Mouse (Mus musculus) testis, adult 2 months (tissue): ENCODE data around the gene Abl1. TPM values are rescaled to one million over a fixed set of nuclear protein-coding genes. Genes with fewer than 3 reads are reported as not detected.

Source experiments
- H3K27ac ChIP-seq: fragments of 200-500 bp; 2 replicates; pipeline ENCODE4 v1.5.1; 2012; ENCODE audit warnings: low read depth, low read length; ENCODE audit not compliant: control insufficient read depth, insufficient read depth
- H3K27me3 ChIP-seq: fragments of 200-500 bp; 2 replicates; pipeline ENCODE4 v1.6.1; 2012; ENCODE audit warnings: mild to moderate bottlenecking, low read length, moderate library complexity; ENCODE audit not compliant: control insufficient read depth, insufficient read depth
- H3K36me3 ChIP-seq: fragments of 200-500 bp; 2 replicates; pipeline ENCODE4 v1.6.1; 2012; ENCODE audit warnings: mild to moderate bottlenecking, low read length; ENCODE audit not compliant: control insufficient read depth, insufficient read depth
- H3K4me1 ChIP-seq: fragments of 200-500 bp; 2 replicates; pipeline ENCODE4 v1.6.1; 2012; ENCODE audit warnings: low read length; ENCODE audit not compliant: control insufficient read depth, insufficient read depth
- H3K4me3 ChIP-seq: fragments of 200-500 bp; 2 replicates; pipeline ENCODE4 v1.5.1; 2012; ENCODE audit warnings: low read depth, mild to moderate bottlenecking, low read length, moderate library complexity, mixed read lengths; ENCODE audit not compliant: control insufficient read depth
- CTCF ChIP-seq: fragments of 200-500 bp; IDR thresholded peaks from 2 replicates; pipeline ENCODE4 v1.5.1; 2012; ENCODE audit warnings: low read depth, mild to moderate bottlenecking, inconsistent platforms, low read length, moderate library complexity; ENCODE audit not compliant: control insufficient read depth, insufficient read depth, insufficient replicate concordance
- POLR2A ChIP-seq: fragments of 200-500 bp; IDR thresholded peaks from 2 replicates; pipeline ENCODE4 v1.6.1; 2012; ENCODE audit warnings: low read depth, mild to moderate bottlenecking, inconsistent platforms, low read length, moderate library complexity; ENCODE audit not compliant: control insufficient read depth
- polyA plus RNA-seq: library from polyadenylated mRNA; depleted of rRNA; stranded (reverse); fragments of >200 nt; gene quantifications from 2 replicates; pipeline ENCODE4 v1.2.3, GENCODE M21; 2012

Gene Abl1
- polyA plus RNA-seq, 1 experiment = 47.4 TPM

DNA sequence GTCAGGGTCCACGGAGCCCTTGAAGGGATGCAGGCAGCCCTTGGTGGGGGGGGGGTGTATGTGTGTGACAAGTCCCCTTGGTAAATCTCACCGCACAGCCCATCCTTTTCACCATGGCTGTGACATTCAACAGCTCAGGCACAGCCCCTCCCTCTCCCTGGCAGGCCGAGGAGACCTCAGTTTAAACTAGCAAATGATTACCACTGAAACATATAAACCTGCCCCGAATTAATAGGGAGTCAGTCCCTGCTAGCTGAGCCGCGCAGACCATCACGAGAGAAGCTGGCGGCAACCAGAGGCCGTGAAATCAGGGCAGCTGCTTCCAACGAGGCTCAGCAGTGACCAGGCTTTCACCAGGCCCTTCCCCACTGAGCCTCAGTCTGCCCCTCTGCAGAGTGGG is 147.9 kb downstream of the Abl1 start:
- TF ChIP-seq CTCF (no peak), POLR2A (no peak)
- Histone ChIP-seq H3K4me3 (no peak overlapping the region), H3K27me3 (no peaks in the 10 kb centered on the region), H3K36me3 (no peaks in the 10 kb centered on the region), H3K27ac (no peak overlapping the region), H3K4me1 (no peaks in the 10 kb centered on the region)

DNA sequence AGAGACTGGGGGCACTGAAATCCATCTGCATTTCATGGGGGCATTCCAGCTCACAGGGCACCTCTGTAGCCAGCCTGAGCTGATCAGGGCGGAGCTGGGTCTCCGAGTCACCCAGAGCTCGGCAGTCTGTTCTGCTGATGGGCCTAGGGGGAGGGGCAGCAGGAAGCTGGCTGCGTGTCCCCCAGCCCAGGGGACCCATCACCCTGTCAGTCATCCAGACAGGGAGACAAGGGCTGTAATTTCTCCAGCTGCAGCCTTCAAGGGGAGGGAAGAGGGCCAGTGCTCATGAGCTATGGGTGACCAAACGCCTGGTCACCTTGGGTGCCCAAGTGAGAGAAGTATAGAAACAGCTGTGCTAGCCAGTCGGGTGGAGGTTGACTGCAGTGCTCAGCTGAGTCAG is 148.8 kb downstream of the Abl1 start:
- Histone ChIP-seq H3K27me3 (no peaks in the 10 kb centered on the region), H3K4me1 (no peaks in the 10 kb centered on the region), H3K36me3 (no peaks in the 10 kb centered on the region), H3K4me3 (no peak overlapping the region), H3K27ac (no peak overlapping the region)
- TF ChIP-seq POLR2A (no peak), CTCF (no peak)

DNA sequence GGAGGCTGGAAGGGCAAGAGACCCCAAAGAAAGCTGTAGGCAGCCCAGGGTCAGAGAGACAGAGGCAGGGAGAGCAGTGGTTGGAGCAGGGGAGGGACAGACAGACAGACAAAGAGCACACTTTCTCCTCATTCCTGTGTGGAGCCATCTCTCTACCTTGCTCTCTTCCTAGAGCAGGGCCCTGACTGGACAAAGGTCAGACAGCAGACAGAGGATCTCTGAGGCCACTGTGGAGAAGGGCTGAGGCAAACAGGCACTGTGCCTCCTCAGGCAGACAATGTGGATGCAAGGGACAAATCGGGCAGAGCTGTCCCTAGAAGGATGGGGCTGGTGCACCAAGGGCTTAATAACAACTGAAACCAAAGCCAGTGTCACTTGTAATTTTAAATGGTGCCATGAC is 150.7 kb downstream of the Abl1 start:
- no peaks in the 10 kb centered on the region for H3K36me3 ChIP-seq
- H3K27me3 ChIP-seq = no peaks in the 10 kb centered on the region
- no peak for TF ChIP-seq CTCF
- no peak for TF ChIP-seq POLR2A
- no peak overlapping the region for H3K4me3 ChIP-seq
- H3K27ac ChIP-seq = no peak overlapping the region
- no peaks in the 10 kb centered on the region for H3K4me1 ChIP-seq

GRCm38 (mm10) chr2:31844729-31845136 is 156.6 kb downstream of the Abl1 start:
- Histone ChIP-seq H3K4me1 (peaks cover 26% of the 10 kb centered on the region), H3K27me3 (no peaks in the 10 kb centered on the region), H3K36me3 (no peaks in the 10 kb centered on the region), H3K27ac (no peak overlapping the region), H3K4me3 (no peak overlapping the region)
- TF ChIP-seq POLR2A = no peak
- TF ChIP-seq CTCF = no peak

DNA sequence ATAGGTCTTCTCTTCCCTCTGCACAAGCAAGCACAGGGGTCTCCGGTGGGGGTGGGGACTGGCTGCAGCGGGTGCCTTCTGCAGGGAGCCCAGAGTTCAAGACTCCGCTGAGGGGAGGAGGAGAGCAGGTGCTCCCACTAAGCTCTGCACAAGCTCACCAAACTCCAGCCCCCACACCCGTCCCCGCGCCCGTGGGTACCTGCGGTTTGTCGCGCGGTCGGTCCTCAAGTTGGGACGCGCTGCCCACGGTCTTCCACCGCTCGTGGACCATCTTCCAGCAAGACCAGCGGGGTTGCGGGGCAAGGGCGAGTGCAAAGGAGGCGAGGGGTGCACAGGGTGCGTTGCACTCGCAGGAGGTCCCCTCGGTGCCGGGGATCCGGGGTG is 157.3 kb downstream of the Abl1 start:
- H3K4me1 ChIP-seq = peaks cover 26% of the 10 kb centered on the region
- H3K27me3 ChIP-seq = no peaks in the 10 kb centered on the region
- no peak for TF ChIP-seq POLR2A
- TF ChIP-seq CTCF = no peak
- H3K36me3 ChIP-seq = no peaks in the 10 kb centered on the region
- H3K4me3 ChIP-seq = peak overlapping the region; percentile 65
- no peak overlapping the region for H3K27ac ChIP-seq

DNA sequence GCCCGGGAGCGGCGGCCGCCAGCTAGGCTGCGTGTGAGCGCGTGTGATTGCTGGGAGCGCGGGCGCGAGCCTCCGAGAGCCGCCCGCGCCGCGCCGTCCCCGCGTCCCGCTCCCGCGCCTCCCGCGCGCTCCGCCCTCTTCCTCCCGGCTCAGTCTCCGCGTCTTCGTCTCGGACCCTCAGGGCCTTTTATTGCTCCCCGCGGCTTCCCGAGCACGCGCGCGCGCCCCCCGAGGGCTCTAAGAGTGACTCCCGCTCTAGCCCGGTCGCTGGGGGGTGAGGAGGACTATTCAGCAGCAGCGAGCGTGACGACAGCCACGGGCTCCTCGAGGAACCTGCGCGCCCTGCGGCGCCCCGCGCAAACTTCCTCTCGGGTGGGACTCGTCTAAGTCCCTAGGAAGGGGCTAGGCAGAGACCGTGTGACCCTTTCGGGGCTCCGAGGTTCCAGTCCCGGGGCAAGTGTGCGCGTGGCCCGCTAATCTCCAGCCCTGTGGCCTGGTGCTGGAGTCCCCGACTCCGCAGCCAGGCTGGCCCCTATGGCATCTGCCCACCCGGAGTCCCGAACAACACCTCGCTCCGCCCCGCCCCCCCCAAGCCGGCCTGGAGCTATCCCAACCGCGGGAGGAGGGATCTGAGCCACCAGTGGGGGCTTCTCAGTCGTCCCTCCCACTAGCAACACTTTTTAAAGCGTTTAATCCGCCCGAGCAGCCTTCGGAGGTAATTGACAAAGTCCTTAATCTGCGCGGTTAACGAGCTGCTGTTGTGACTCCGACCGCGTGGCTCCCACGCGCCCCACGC is 157.9 kb downstream of the Abl1 start, which contains the start of gene Fibcd1:
Fibcd1 (minus strand) TSS at position 110 of the 796 bp plus-strand sequence.
- H3K4me3 ChIP-seq = peak within 1 kb of the TSS; percentile 65
- no peak within 1 kb of the TSS for H3K27ac ChIP-seq
- no peaks in the 10 kb centered on the region for H3K36me3 ChIP-seq
- TF ChIP-seq CTCF = no peak
- no peak for TF ChIP-seq POLR2A
- H3K4me1 ChIP-seq = peaks cover 26% of the 10 kb centered on the region
- no peaks in the 10 kb centered on the region for H3K27me3 ChIP-seq

DNA sequence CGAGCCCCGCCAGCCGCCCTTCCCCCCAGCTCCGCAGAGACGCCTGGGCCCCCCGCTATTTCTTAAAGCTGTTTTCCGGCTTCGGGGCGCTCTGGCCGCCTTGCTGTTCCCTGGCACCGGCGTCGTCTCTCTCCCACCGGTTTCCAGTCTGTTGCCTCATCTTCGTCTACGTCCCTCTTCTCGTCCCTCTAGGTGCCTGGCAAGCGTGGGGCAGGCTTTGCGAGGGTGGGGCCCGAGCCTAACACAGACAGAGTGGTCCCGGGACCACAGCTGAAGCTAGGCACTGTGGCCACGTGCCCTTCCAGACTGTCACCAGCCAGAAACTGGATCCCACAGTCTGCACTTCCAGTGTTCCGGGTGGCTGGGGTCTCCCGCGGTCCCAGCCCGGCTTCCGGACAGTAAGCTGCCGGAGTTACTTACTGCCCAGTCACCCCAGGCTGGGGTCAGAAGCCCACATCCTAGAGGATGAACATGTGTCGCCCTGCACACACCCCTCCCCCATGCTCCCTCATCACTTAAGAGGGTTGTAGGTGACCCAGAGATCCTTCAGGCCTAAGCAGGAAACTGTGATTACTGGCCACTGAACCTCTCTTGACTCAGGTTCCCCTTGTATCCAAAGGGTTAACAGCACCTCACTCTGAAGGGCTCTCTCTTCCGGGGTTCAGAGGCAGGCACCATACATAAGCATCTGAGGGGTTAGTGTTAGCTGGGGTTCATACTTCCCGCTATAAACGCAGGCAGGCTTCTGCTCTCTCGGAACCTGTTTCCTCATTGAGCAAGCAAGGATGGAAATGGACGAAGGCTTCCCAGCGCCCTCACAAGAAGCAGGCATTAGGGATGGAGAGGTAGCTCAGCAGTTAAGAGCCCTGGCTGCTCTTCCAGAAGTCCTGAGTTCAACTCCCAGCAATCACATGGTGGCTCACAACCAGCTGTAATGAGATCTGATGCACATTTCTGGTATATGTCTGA is 158.8 kb downstream of the Abl1 start:
- TF ChIP-seq POLR2A = no peak
- no peak for TF ChIP-seq CTCF
- Histone ChIP-seq H3K36me3 (no peaks in the 10 kb centered on the region), H3K27ac (no peak overlapping the region), H3K4me3 (peak overlapping the region; percentile 65), H3K27me3 (no peaks in the 10 kb centered on the region), H3K4me1 (peaks cover 26% of the 10 kb centered on the region)
